Mouse (Mus musculus) heart, adult 2 months (tissue): ENCODE data around the gene Cyp2a22.
"Not testable (repeated sequence)": the region's sequence is repeated elsewhere in the genome, so short reads cannot be mapped to it uniquely, and the experiment has no call there.

Experiments used
- CTCF ChIP-seq: fragments of 200-600 bp; IDR thresholded peaks from 2 replicates; pipeline ENCODE4 v1.8.1; 2022; ENCODE audit warnings: antibody characterized with exemption, mild to moderate bottlenecking, moderate library complexity
- EP300 ChIP-seq: fragments of 200-500 bp; IDR thresholded peaks from 2 replicates; pipeline ENCODE4 v1.6.1; 2011; ENCODE audit warnings: low read depth, low read length, control low read depth; ENCODE audit not compliant: insufficient read depth
- POLR2A ChIP-seq: fragments of 200-500 bp; IDR thresholded peaks from 2 replicates; pipeline ENCODE4 v1.6.1; 2011; ENCODE audit warnings: mild to moderate bottlenecking, low read depth, low read length, control low read depth; ENCODE audit not compliant: insufficient read depth

GRCm38 (mm10) chr7:26981464-26981863 is 42.3 kb upstream of the Cyp2a22 start:
- TF ChIP-seq POLR2A, EP300, CTCF: not testable (repeated sequence)
